Mouse (Mus musculus): ENCODE measurements around the gene Clk2.

DNA sequence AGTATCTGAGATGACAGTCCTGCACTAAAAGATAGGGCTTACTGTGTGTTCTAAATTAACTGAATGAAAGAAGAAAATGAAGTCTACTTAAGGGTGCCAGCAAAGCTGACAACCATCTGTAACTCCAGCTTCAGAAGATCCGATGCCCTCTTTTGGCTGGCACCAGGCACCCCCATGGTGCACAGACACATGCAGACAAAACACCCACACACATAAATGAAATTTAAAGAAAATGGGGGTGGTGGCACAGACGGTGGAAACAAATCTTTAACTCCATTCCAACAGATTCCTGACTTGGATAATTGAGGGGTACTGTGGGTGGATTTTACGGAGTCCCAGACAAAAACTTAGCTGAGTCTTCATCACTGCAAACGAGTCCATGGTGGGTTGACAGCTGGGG lies 32.8 kb upstream of the Clk2 start:
- no peak for TF ChIP-seq GATA1 (IDR thresholded peaks at IDR 0.05; ENCODE audit: borderline replicate concordance, low read length)
- no peak for TF ChIP-seq FLI1 (IDR thresholded peaks at IDR 0.05; ENCODE audit: low read length)
